Mouse (Mus musculus) embryo, embryonic 11.5 days (tissue): ENCODE data around the gene Olfr1243.
"Not testable (repeated sequence)": the region's sequence is repeated elsewhere in the genome, so short reads cannot be mapped to it uniquely, and the experiment has no call there.

Source experiments
- DNase-seq: peaks from one replicate; pipeline ENCODE4 v3.0.0-alpha.2; 2012; ENCODE audit warnings: low read depth, low spot score

The Olfr1243 gene

DNA sequence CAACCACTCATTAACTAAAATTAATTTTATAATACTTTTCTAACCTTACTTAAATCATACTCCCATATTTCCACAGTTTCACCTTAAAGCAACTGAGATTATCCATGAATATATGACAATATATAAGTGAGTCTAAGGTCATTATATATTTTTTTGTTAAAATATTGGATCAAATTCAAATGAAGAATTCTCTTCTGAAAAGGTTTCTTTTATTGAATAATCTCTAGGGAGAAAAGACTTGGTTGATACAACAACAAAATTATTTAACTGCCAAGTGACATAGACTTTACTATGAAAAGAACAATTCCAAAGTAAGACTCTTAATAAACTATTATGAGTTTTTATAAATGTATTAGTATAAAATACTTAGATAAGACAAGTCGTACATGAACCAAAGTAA, at the start of gene Olfr1243:
Gene Olfr1243, minus strand, starts transcription at position 101 of the 400 bp plus-strand sequence.
- DNase-seq, result no peak

DNA sequence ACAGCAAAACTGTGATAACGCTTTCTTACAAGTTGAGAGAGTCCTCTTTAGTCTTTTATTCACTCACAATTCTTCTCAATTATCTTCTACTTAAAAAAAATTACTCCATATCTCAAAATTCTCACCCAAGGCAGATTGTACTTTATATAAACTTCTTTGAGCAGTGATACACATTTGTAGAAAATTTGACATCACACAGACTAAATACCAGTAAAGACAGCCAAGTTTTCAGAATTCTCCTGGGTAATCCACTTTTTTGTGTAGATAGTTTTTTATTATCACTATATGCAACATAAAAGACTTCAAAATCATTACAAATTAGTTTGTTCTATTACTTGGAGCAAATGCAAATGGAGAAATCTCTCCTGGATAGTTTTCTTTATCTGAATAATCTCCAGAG, 47.1 kb upstream of the Olfr1243 start, which contains the start of gene Olfr1245:
Gene Olfr1245, minus strand, starts transcription at position 101 of the 400 bp plus-strand sequence.
- DNase-seq, result no peak

DNA sequence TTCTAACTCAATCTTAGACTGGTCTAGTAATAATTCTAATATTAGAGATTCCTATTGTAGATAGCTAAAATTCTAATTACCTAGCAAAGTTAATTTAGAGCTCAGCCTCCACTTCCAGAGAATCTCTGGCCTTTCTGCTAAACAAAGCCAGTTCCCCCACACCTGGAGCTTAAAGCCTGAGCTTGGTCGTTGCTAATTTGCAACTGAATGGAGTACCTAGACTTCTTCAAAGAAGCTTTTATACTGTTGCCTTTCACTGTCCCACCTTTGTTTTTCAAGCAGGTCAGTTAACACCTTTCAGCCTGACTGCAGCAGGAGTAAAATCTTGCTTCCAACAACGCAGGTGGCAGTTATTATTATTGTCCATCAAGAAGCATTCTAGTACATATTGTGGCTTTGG, 31.4 kb upstream of the Olfr1243 start:
- DNase-seq, result not testable (repeated sequence)

DNA sequence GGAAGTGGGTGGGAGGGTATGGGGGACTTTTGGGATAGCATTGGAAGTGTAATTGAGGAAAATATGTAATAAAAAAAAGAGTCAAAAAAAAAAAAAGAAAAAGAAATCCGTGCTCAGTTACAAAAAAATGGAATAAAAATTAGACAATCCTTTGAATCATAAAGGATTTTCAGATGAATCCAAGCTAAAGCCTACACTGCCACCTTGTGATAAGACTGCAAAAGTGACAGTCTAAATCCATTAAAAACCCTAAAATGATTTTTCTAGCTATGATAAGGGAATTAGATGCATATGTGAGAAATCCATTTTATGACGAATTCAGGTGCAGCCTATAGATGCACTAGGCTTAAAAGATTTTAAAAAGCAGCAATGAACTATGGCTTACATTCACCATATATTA, 13.2 kb upstream of the Olfr1243 start:
- no peak for DNase-seq

DNA sequence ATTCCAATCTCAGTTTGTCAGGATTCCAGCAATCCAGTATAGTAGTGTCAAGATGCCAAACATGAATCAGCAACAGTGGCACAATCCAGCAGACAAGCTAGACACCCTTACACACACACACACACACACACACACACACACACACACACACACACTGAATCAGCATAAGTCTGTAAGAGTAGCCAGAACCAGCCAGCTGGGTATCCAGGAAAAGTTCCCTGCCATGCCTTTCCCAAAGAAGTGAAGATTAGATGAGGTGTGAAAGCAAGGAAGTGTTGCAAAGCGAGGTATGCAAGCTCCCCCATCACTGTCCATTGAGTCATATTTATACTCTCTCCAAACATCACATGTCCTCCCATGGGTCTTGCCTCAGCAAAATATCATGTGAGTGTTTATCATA, 8.6 kb upstream of the Olfr1243 start:
- no peak for DNase-seq

DNA sequence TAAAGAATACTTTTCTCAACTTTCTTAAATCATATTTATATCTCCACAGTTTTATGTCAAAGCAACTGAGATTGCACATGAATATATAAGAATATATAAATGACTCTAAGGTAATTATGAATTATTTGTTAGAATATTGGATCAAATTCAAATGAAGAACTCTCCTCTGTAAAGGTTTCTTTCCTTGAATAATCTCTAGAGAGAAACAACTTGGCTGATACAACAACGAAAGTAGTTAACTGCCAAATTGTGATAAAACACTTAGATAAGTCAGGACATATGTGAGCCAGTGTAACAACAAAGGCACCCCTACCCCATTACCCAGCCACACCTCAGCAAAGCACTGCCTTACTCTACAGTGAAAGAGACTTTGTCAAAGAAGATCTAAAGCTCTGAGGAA, 33.1 kb downstream of the Olfr1243 start, which contains the start of gene Olfr1242:
Gene Olfr1242, minus strand, starts transcription at position 101 of the 400 bp plus-strand sequence.
- DNase-seq, result no peak

DNA sequence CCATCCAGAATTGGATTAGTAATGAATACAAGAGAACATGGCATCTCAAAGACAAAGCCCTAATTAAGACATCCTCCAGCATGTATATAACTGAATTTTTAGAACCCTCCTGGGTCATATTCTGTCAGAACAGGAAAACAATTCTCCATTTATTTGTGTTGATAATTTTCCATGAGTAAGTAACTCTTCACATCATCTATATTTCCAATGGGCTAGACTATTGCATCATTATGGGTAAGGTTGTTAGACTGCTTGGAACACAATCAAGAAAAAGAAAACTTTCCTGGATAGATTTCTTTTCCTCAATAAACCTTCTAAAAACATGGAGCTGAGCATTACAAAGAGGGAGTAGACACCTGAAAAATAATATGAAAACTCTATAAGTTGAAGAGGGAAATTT, 44.3 kb downstream of the Olfr1243 start, which contains the start of gene Olfr1241:
Gene Olfr1241, minus strand, starts transcription at position 101 of the 400 bp plus-strand sequence.
- DNase-seq, result no peak
